9 mouse cellular contexts compared by ENCODE assay signal in the genomic region with DNA sequence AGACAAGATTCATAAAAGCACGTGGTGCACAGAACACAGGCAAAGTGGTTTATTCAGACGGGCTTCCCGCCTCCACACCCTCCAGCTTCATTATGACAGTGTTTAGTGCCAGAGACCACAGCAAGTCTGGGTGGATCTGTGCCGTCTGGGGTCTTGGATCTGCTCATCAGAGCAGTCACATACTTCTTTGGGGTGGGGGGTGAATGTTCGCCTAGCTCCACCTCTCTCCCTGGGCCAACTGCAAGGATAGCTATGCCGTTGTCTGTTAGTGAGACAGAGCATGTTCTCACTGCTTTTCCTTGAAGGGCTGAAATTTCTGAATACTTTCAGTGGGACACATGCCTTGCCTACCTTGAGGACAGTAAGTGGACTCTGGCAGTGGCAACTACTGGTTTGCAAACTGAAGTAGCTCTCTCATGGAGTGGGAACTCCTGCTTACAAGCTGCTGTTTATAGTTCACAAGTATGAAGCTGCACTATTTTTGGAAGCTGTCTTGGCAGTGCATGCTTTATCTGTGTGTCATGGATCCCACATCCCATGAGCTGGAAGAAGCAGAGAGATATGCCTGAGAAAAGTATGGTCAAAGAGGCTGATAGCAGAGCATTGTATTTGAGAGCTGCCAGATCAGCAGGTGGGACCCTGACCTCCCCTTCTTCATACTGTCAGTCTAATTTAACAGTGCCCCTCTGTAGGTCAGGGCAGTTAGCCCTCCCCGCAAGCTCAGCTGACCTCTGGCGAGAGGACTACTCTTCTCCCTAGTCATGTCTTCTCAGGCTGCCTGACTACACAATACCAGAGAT.
DNase-seq lines count a peak whose midpoint lies in the region; ATAC-seq and TF ChIP-seq lines count a peak whose summit lies in the region.
"Had no signal": no experiment of that assay in that cellular context is flagged by ENCODE, and none has a peak within 500 bp of the region (broad histone marks: within the 10 kb centered on the region; RNA-seq: fewer than 3 reads in every experiment).

No protein-coding gene starts in this region.

- ATAC-seq in megakaryocyte-erythroid progenitor cell, adult 5-6 weeks (replicated peaks; ENCODE audit: low FRiP score, low TSS enrichment, poor library complexity, severe bottlenecking): no peak

- H3K27ac ChIP-seq in left cerebral cortex, adult 2 months: peak overlapping the region; percentile 36

- no peak overlapping the region for H3K4me3 ChIP-seq in left cerebral cortex, adult 2 months

- no peak for TF ChIP-seq CTCF in left cerebral cortex, adult 2 months (IDR thresholded peaks at IDR 0.05)

- intact Hi-C loops in gastrocnemius, postnatal 14 days (cut with DNase I; ENCODE audit: low total_unique reads): no loop called here
- intact Hi-C loops in left cerebral cortex, adult 2 months (cut with DNase I): loop anchor here (5.0 kb wide), 3 partner anchors 69 to 119 kb away; no protein-coding TSS in a partner anchor

- DNase-seq in gastrocnemius, postnatal 14 days: peak; percentile 7
- DNase-seq in gastrocnemius, postnatal 10 days: no peak
- DNase-seq in 3T3-L1 (ENCODE audit: low read depth, low spot score): peak; percentile 88
- peak; percentile 15 for DNase-seq in gastrocnemius, postnatal 25 days
- DNase-seq in left cerebral cortex, adult 2 months (ENCODE audit: extremely low spot score in 1 of 2, low spot score in 2 of 2): peak in 1 of 2 experiments; percentile 21
- no peak for DNase-seq in neural tube, embryonic 10.5 days (ENCODE audit: extremely low spot score, low spot score)
- no peak for DNase-seq in cerebellum, adult 9-11 months
- DNase-seq: cerebellum, adult 18-20 months had no signal

Comparison
In these comparisons a context has a peak if more than half of its experiments do, and no peak if none do; other contexts are left out.
1. DNase-seq: peak in gastrocnemius, postnatal 14 days (single experiment), 3T3-L1 (single experiment) and gastrocnemius, postnatal 25 days (single experiment); none in gastrocnemius, postnatal 10 days (single experiment), neural tube, embryonic 10.5 days (single experiment) and cerebellum, adult 9-11 months (single experiment).